Mouse (Mus musculus) layer of hippocampus, postnatal 25 days (tissue): ENCODE measurements around the gene Defb30. TPM values are rescaled to one million over a fixed set of nuclear protein-coding genes. Genes with fewer than 3 reads are reported as not detected.

ENCODE experiments used
- total RNA-seq, 2 experiments: library from RNA; stranded (reverse); gene quantifications; 2 replicates each; pipeline ENCODE4 v1.2.3; 2021

Defb30 gene
- total RNA-seq, 2 experiments from 2014 or later: not detected

Other genes starting within 250 kb of the Defb30 start
- gene Wdfy2, start 212.3 kb downstream of the Defb30 start, total RNA-seq: 10 to 100 TPM; 14.1 to 16.5 TPM
- not detected for gene Defb48, start 65.5 kb downstream of the Defb30 start, total RNA-seq
- gene Defb47, start 51.9 kb downstream of the Defb30 start, total RNA-seq: not detected
- not detected for gene Defb43, start 38.2 kb downstream of the Defb30 start, total RNA-seq
- under 1 TPM in 1 of 2 experiments, not detected in 1; 0.49 TPM for gene Defb42, start 3.0 kb downstream of the Defb30 start, total RNA-seq